Mouse (Mus musculus): ENCODE data around the gene Chgb. TPM values are rescaled to one million over a fixed set of nuclear protein-coding genes. Genes with fewer than 3 reads are reported as not detected.

Gene Chgb
- polyA plus RNA-seq (2017; shearing (Covaris generic)): 0.22 TPM

GRCm38 (mm10) chr2:132780978-132781377 lies at the start of gene Chgb:
Gene Chgb, plus strand, starts transcription at chr2:132781278.

GRCm38 (mm10) chr2:132815608-132816314 lies 34.7 kb downstream of the Chgb start, which contains the start of the genes Trmt6 and Mcm8:
Gene Trmt6, minus strand, starts transcription at chr2:132816055.
Gene Mcm8, plus strand, starts transcription at chr2:132816141.

Other genes starting within 250 kb of the Chgb start
- 182 TPM for gene Gpcpd1, start 193.5 kb upstream of the Chgb start, polyA plus RNA-seq (2017; shearing (Covaris generic))
- 95.2 TPM for gene Shld1, start 94.3 kb upstream of the Chgb start, polyA plus RNA-seq (2017; shearing (Covaris generic))
- gene Trmt6, start 34.8 kb downstream of the Chgb start, polyA plus RNA-seq (2017; shearing (Covaris generic)): 21.7 TPM
- 1.1 TPM for gene Mcm8, start 34.9 kb downstream of the Chgb start, polyA plus RNA-seq (2017; shearing (Covaris generic))
- 15.6 TPM for gene Crls1, start 65.4 kb downstream of the Chgb start, polyA plus RNA-seq (2017; shearing (Covaris generic))
- 0.10 TPM for gene Lrrn4, start 99.6 kb downstream of the Chgb start, polyA plus RNA-seq (2017; shearing (Covaris generic))
- 0.30 TPM for gene Fermt1, start 164.6 kb downstream of the Chgb start, polyA plus RNA-seq (2017; shearing (Covaris generic))